Mouse (Mus musculus) heart, adult 2 months (tissue): ENCODE results near the gene Supt5.

Experiments used
- CTCF ChIP-seq: fragments of 200-600 bp; IDR thresholded peaks from 2 replicates; pipeline ENCODE4 v1.8.1; 2022; ENCODE audit warnings: antibody characterized with exemption, mild to moderate bottlenecking, moderate library complexity
- POLR2A ChIP-seq: fragments of 200-500 bp; IDR thresholded peaks from 2 replicates; pipeline ENCODE4 v1.6.1; 2011; ENCODE audit warnings: mild to moderate bottlenecking, low read depth, low read length, control low read depth; ENCODE audit not compliant: insufficient read depth

- TF ChIP-seq POLR2A (no peak), CTCF (no peak)
Observed at GRCm38 (mm10) chr7:28318714-28319113, 19.8 kb downstream of the Supt5 start.
